Mouse (Mus musculus): ENCODE results near the gene Sp3.
"Not testable (repeated sequence)": the region's sequence is repeated elsewhere in the genome, so short reads cannot be mapped to it uniquely, and the experiment has no call there.

Gene Sp3

DNA sequence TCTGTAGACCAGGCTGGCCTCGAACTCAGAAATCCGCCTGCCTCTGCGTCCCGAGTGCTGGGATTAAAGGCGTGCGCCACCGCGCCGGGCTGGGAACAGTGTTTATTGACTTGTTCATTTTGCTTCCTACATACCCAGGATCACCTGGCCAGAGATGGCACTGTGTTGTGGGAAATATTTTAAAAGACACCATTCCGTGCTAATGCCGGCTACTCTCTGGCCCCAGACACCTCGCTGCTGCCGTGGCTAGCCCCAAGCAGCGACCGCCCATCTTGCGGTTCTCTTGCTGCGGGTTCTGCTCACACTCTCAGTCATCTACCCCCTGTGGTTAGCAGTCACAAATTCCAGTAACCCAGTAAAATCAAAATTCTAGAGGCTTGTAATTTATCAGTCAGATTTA is 12.3 kb upstream of the Sp3 start:
- DNase-seq (ENCODE audit: low read depth) = no peak

GRCm38 (mm10) chr2:72988945-72989344 is 8.7 kb upstream of the Sp3 start:
- not testable (repeated sequence) for DNase-seq (ENCODE audit: low read depth)

DNA sequence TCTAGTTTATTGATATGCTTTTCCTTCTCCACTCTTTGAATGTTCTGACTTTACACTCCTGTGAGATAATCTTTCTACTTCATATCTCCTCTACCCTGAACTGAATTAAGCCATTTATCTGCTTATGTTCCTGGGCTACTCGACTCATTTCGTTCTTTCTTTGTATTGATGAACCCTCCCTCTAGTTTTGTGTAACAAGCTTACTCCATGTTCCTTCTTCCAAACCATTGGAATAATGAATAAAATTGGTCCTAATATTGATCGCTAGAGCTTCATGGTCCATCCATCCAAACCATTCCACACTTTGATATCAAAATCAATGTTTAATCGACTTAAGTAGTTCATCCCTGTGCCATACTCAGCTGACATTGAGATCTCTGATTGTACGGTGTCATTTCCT is 6.4 kb upstream of the Sp3 start, which contains the start of gene Gm11084:
Gm11084 (minus strand) TSS at position 101 of the 400 bp plus-strand sequence.
- no peak for DNase-seq (ENCODE audit: low read depth)

- no peak for DNase-seq (ENCODE audit: low read depth)
Measured at GRCm38 (mm10) chr2:72985516-72985915, 5.3 kb upstream of the Sp3 start.

DNA sequence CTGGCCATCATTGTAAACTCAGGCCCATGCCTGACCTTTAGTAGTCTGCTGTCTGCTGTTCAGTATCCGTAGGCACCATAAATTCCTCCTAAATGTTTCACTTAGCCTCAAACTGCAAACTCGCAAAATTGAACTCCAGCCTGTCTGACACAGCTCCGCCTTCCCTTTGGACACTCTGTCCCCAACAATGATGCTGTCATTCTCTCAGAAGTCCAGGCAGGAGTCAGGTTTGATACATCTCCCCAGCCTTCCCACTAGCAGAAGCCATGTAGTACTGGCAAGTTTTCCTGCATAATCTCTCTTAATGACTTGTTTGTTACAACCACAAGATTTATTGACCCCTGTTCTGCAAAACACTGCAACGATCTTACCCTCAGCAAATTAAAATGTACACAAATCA is 4.6 kb upstream of the Sp3 start:
- DNase-seq (ENCODE audit: low read depth) = no peak

DNA sequence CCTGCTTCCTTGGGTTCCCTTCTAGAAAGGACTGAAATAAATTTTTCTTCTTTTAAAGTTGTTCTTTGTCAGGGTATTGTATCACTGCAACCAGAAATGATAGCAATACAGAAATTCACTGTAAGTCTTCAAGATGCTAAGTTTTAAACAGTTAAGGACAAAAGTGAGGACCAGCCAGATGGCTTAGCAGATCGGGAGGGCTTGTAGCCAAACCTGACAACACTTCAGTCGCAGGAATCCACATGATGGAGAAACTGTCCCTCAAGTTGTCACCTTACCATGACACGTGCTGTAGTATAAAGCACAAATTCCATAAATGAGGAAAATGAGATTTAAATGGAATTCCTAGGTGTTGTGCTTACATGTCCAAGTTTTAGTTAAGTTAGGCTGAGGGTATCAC is 3.0 kb upstream of the Sp3 start:
- DNase-seq (ENCODE audit: low read depth) = no peak

- DNase-seq (ENCODE audit: low read depth) = peak; percentile 20
Measured at GRCm38 (mm10) chr2:72982110-72982785, 2.0 kb upstream of the Sp3 start.

DNA sequence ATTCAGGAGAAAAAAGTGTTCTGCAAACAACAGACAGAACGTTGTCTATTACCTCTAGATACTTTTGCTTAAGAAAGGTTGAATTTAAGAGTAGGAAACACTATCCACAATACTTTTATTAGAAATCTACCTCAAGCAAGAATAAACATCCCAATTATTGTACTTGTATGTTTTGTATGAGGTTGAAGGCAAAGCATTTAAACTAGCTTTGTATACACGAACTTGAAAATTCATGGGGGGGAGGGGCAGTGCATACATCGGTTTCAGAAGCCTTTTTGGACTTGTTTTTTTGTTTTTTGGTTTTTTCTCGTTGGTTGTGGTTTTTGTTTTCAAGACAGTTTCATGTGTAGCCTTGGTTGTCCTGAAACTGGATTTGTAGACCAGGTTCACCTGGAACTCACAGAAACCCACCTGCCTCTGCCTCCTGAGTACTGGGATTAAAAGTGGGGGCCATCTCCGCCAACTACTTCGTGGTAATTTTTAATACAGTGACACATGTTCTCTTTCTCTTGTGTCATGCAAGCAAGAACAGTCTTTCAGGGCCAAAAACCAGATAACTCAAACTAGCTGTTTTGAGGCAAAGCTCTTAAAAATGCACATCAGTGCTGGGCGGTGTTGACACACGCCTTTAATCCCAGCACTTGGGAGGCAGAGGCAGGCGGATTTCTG is 1.3 kb upstream of the Sp3 start:
- peak; percentile 53 for DNase-seq (ENCODE audit: low read depth)

- DNase-seq (ENCODE audit: low read depth) = no peak
Measured at GRCm38 (mm10) chr2:72981075-72981420, 802 bp upstream of the Sp3 start.

- no peak for DNase-seq (ENCODE audit: low read depth)
Measured at GRCm38 (mm10) chr2:72979659-72980071, 581 bp downstream of the Sp3 start.

DNA sequence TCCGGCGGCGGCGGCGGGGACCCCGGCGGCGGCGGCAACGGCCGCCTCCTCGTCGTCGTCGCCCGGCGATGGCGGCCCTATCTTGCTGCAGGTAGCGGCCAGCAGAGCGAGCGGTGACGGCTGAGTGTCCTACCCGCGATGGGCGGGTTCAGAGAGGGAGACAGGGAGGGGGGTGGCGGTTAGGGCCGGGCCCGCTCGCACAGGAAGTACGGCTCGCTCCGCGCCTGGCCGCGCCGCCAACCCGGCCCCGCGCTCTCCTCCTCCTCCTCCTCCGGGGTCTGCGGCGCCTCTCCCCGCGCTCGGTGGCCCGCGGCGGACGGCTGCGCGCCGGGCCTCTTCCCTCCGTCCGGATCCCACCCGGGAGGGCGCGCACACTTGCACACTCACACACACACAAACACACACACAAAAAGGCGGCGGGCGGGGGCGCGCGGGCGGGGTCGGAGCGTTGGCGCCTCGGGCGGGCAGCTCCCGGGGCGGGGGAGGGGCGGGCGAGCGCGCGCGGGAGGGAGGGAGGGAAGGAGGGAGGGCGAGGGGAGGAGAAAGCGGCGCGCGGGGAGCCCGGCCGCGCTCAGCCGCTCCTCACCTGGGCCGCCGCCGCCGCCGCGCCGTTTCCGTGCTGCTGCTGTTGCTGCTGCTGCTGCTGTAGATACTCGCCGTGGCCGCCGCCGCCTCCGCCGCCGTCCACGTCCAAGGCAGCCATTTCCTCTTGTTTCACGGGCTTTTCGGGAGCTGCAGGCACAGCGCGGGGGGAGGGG is 1.2 kb downstream of the Sp3 start:
- peak; percentile 93 for DNase-seq (ENCODE audit: low read depth)

DNA sequence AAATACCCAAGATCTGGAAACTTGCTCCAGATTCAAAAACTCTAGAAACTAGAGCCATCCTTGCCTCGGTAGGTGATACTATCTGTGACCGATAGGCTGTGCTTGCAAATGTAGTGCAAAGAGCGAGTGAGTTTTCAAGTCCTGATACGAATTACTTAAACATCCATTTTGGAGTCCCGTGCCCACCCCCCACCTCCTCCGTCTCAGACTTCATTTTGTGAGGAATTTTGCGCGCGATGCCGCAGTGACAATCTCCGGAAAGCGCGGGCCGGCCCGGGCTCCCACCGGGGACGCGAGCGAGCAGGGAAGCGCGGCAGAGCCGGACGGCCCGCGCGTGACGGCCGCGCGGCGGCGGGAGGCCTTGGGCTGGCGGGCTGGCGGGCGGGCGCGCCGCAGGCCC is 1.8 kb downstream of the Sp3 start:
- peak; percentile 80 for DNase-seq (ENCODE audit: low read depth)

GRCm38 (mm10) chr2:72977272-72977671 is 3.0 kb downstream of the Sp3 start:
- no peak for DNase-seq (ENCODE audit: low read depth)

DNA sequence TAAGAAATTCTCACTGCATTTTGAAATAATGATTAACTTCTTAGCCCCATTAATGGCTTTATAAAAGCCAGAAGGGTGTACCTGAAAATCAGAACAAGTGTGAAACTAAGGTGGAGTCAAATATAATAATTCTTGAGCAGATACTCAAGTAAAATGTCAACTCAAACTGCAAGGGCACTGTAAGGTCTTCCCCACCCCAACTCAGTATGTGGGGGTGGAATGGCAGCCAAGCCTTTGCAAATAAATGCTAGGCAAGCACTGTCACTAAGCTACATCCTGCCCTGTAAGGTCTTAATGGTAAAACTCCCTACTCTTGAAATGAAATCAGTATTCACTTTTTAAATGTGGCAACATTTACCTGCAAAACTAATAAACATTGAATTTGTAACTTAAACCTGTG is 4.2 kb downstream of the Sp3 start:
- DNase-seq (ENCODE audit: low read depth) = no peak

DNA sequence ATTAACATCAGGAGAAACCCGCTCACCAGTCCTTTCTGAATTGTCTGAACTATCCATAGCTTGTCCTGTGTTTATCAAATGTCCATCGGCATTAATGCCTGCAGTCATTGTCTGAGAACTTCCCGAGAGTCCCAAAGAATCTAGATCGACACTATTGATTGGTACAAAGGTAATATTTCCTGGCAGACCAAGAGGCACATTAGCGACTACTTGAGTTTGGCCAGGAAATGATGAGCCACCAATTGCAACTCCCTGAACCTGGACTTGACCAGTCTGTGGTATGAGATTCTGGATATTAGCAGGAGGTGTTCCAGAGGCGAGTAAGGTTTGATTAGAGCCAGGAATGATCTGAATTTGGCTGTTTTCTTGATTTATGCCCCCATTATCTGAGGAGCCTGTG is 9.4 kb downstream of the Sp3 start:
- no peak for DNase-seq (ENCODE audit: low read depth)

DNA sequence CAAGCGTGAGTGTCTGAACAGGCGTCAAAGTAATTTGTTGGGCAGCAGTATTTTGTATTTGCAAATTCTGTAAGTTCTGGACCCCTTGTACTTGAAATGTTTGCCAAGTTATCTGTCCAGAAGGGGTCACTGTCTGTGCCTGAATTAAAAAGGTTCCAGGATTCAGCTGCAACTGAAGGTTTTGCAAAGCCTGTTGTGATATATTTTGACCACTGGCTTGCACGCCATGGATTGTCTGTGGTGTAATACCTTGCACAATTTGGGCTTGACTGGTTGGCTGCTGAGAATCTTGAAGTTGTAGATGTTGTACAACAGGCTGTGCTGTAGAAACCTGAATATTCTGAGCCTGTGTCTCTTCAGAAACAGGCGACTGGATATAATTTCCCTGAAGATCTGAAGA is 9.9 kb downstream of the Sp3 start:
- DNase-seq (ENCODE audit: low read depth) = no peak

DNA sequence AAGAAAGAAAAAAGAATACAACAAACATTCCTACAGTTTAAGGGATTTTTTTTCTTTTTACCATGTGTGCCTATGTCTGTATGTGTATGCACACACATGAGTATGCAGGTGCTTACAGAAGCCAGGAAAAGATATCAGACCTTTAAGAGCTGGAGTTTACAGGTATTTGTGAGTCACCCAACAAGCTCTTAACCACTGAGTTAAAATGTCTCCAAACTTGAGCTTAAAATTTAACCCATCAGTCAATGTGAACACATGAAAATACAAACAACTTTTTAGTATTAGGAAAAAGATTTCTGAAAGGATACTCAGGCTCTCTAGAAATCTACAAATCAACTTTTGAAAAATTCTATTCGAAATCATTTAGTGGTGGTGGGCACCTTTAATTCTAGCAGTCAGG is 11.7 kb downstream of the Sp3 start:
- no peak for DNase-seq (ENCODE audit: low read depth)

GRCm38 (mm10) chr2:72965450-72965849 is 14.8 kb downstream of the Sp3 start:
- no peak for DNase-seq (ENCODE audit: low read depth)

GRCm38 (mm10) chr2:72956415-72956814 is 23.8 kb downstream of the Sp3 start:
- no peak for DNase-seq (ENCODE audit: low read depth)

- no peak for DNase-seq (ENCODE audit: low read depth)
Measured at GRCm38 (mm10) chr2:72952979-72953378, 27.3 kb downstream of the Sp3 start.

- no peak for DNase-seq (ENCODE audit: low read depth)
Measured at GRCm38 (mm10) chr2:72935937-72936336, 44.3 kb downstream of the Sp3 start.

GRCm38 (mm10) chr2:72932186-72932585 is 48.1 kb downstream of the Sp3 start:
- peak; percentile 24 for DNase-seq (ENCODE audit: low read depth)

- DNase-seq (ENCODE audit: low read depth) = peak; percentile 23
Measured at GRCm38 (mm10) chr2:72924981-72925380, 55.3 kb downstream of the Sp3 start.
